Mouse (Mus musculus) lung, postnatal 0 days (tissue): ENCODE results near the gene Sarm1.

Experiments
- CTCF ChIP-seq: IDR thresholded peaks from 2 replicates; pipeline ENCODE4 v1.5.1; 2016; ENCODE audit warnings: antibody characterized with exemption, mild to moderate bottlenecking
- EP300 ChIP-seq: IDR thresholded peaks from 2 replicates; pipeline ENCODE4 v1.6.1; 2016; ENCODE audit warnings: antibody characterized with exemption, mild to moderate bottlenecking, control low read depth

DNA sequence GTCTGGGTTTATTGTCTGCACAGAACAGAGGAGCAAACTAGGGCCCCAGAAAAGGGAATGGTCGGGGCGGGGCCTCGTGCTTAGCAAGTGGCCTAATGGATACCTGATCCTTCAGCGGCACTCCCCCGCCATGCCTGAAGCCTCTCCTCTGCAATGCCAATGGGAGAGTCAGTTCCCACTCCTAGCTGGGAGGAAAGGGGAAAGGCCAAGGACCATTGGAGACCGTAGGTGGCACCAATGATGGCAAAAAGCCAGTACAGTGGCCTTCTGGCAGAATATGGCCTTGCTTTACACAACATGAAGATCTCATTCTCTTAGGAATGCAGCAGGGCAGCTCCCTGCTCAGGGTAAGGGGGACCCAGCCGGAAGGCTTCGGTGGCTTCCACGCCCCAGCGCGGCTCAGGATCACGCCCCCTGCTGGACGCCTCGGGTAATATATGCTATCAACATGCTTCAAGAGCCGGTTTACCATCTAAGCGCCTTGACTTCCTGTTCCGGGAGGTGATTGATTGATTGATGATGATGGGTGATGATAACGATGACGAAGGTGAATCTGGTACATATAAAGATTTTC lies 61.7 kb downstream of the Sarm1 start:
- TF ChIP-seq EP300 (no peak), CTCF (peak; percentile 75)
